Mouse (Mus musculus) heart, adult 2 months (tissue): ENCODE results near the gene Mvd. TPM values are rescaled to one million over a fixed set of nuclear protein-coding genes. Genes with fewer than 3 reads are reported as not detected.
A peak's percentile ranks its signal among the peaks of the same experiment; 100 is the strongest.

ENCODE experiments used
- DNase-seq, 2 experiments: peaks; one replicate each; pipeline ENCODE4 v3.0.0; 2021
- H3K27ac ChIP-seq: fragments of 200-600 bp; 2 replicates; pipeline ENCODE4 v1.8.1; 2022
- H3K27me3 ChIP-seq: fragments of 200-500 bp; 2 replicates; pipeline ENCODE4 v1.6.1; 2012; ENCODE audit warnings: mild to moderate bottlenecking, low read length, inconsistent platforms, mixed read lengths; ENCODE audit not compliant: control insufficient read depth, insufficient read depth
- H3K36me3 ChIP-seq: fragments of 200-500 bp; 2 replicates; pipeline ENCODE4 v1.6.1; 2012; ENCODE audit warnings: low read length, inconsistent platforms; ENCODE audit not compliant: control insufficient read depth, insufficient read depth
- H3K4me1 ChIP-seq: fragments of 200-500 bp; 2 replicates; pipeline ENCODE4 v1.6.1; 2011; ENCODE audit warnings: low read length; ENCODE audit not compliant: control insufficient read depth, insufficient read depth
- H3K4me3 ChIP-seq: fragments of 200-600 bp; 2 replicates; pipeline ENCODE4 v1.8.1; 2022
- H3K79me2 ChIP-seq: fragments of 200-500 bp; replicated peaks from 2 replicates; pipeline ENCODE4 v1.6.1; 2012; ENCODE audit warnings: mild to moderate bottlenecking, inconsistent platforms, low read length, moderate library complexity, mixed read lengths; ENCODE audit not compliant: control insufficient read depth, insufficient read depth
- H3K9ac ChIP-seq: fragments of 200-500 bp; 2 replicates; pipeline ENCODE4 v1.6.1; 2012; ENCODE audit warnings: low read depth, mild to moderate bottlenecking, control low read depth, inconsistent platforms, low read length, mixed read lengths
- CTCF ChIP-seq: fragments of 200-600 bp; IDR thresholded peaks from 2 replicates; pipeline ENCODE4 v1.8.1; 2022; ENCODE audit warnings: antibody characterized with exemption, mild to moderate bottlenecking, moderate library complexity
- EP300 ChIP-seq: fragments of 200-500 bp; IDR thresholded peaks from 2 replicates; pipeline ENCODE4 v1.6.1; 2011; ENCODE audit warnings: low read depth, low read length, control low read depth; ENCODE audit not compliant: insufficient read depth
- POLR2A ChIP-seq: fragments of 200-500 bp; IDR thresholded peaks from 2 replicates; pipeline ENCODE4 v1.6.1; 2011; ENCODE audit warnings: mild to moderate bottlenecking, low read depth, low read length, control low read depth; ENCODE audit not compliant: insufficient read depth
- WGBS: fragments of 180-500 bp; shearing (Covaris S2); methylation state at CpG from one replicate; pipeline ENCODE4 v1.1.7; 2018; 5-methylcytosine and 5-hydroxymethylcytosine counted together
- intact Hi-C: fragments of 180-260 bp; cut with DNase I; formaldehyde crosslinking; loops from one replicate; pipeline ENCODE4 v1.15.1; 2025
- polyA plus RNA-seq: library from polyadenylated mRNA; depleted of rRNA; stranded (reverse); fragments of >200 nt; gene quantifications from 2 replicates; pipeline ENCODE4 v1.2.3, GENCODE M21; 2012
- total RNA-seq, 2 experiments: library from RNA; stranded (reverse); gene quantifications; 2 replicates each; pipeline ENCODE4 v1.2.3; 2021

Mvd gene
- total and polyA plus RNA-seq, 3 experiments = 4.0 to 8.5 (median 5.6) TPM

DNA sequence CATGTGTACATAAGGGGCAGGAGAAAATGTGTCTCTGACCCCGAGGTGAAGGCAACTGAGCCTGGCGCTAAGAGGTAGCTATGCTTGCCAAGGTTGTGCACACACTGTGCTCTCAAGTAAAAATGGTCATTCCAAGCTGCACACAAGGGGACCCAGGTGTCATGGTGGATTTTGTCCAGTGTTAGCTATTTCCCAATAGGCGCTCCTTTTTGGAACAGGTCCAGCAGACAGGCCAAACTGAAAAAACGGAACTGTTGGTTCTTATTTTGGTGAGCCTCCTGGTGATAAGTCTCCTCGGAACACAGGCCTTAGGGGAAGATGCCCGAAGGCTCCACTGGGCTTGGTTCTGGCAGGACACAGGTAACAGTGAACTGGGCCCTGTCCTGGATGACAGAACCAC, 11.2 kb upstream of the Mvd start:
- WGBS = 78% methylated on average over 6 of the region's 6 CpGs
- no peaks in the 10 kb centered on the region for H3K4me1 ChIP-seq
- H3K4me3 ChIP-seq = no peak overlapping the region
- intact Hi-C loops = no loop called here
- H3K27ac ChIP-seq = no peak overlapping the region
- H3K27me3 ChIP-seq = no peaks in the 10 kb centered on the region
- no peaks in the 10 kb centered on the region for H3K79me2 ChIP-seq
- DNase-seq = no peak
- no peak overlapping the region for H3K9ac ChIP-seq
- TF ChIP-seq EP300 (no peak), POLR2A (no peak), CTCF (no peak)
- H3K36me3 ChIP-seq = no peaks in the 10 kb centered on the region

DNA sequence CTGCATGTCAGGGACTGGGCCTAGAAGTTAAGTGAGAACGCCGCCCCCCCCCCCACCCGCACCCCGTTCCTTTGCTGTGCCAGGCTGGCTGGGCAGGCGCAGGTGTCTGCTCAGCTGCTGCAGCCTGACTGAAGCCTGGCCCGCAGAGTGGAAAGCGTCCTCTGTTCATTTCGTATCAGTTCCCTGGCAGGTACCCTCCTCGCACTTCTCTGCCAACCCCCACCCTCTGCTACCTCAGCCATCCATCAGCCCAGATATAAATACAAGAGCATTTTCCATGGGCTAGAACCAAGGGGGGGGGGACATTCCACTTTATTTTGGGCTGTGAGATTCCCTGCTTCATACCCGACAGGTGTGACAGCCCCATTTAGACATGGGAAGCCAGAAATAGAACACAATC, 8.9 kb upstream of the Mvd start:
- intact Hi-C loops = no loop called here
- no peaks in the 10 kb centered on the region for H3K36me3 ChIP-seq
- no peaks in the 10 kb centered on the region for H3K4me1 ChIP-seq
- DNase-seq = peak in 1 of 2 experiments; percentile 68
- TF ChIP-seq CTCF (no peak), POLR2A (no peak; the same call in 1 of the 2 replicates), EP300 (peak; percentile 80)
- H3K9ac ChIP-seq = no peak overlapping the region
- peak overlapping the region; percentile 54 for H3K27ac ChIP-seq
- WGBS = 70% methylated on average over 9 of the region's 10 CpGs
- H3K79me2 ChIP-seq = no peaks in the 10 kb centered on the region
- no peak overlapping the region for H3K4me3 ChIP-seq
- H3K27me3 ChIP-seq = no peaks in the 10 kb centered on the region

DNA sequence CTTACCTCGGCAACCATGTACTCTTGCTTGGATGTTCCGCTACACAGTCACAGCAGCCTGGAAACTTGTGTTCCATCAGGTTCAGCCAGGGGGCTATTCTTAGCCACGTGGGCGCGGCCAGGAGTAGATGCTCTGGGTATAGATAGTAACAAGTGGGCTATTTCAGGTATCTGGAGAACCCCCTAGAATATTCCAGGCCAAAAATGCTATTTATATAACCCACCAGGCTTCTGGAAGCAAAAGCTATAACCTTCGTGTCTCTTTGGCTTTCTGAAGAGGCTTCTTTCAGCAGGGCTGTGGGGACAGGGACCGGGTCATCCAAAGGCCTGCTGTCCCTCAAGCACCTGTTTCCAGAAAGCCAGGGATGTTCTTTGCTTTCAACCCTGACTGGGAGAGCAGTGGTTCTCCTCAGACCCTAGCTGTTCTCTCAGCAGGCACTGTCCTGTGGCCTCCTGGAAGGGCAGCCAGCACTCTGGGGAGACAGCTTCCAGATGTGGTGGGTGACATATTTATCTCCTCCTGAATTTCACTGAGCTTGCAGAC, 8.0 kb upstream of the Mvd start:
- intact Hi-C loops = no loop called here
- peak; percentile 30; the same call in 1 of the 2 replicates for TF ChIP-seq POLR2A
- TF ChIP-seq CTCF = peak; percentile 44
- TF ChIP-seq EP300 = peak; percentile 90
- peak; percentile 40 to 76 for DNase-seq
- Histone ChIP-seq H3K9ac (peak overlapping the region; percentile 36), H3K79me2 (no peaks in the 10 kb centered on the region), H3K27me3 (no peaks in the 10 kb centered on the region), H3K4me1 (no peaks in the 10 kb centered on the region), H3K4me3 (no peak overlapping the region), H3K36me3 (no peaks in the 10 kb centered on the region), H3K27ac (peak overlapping the region; percentile 92)
- 41% methylated on average over 7 of the region's 7 CpGs for WGBS

DNA sequence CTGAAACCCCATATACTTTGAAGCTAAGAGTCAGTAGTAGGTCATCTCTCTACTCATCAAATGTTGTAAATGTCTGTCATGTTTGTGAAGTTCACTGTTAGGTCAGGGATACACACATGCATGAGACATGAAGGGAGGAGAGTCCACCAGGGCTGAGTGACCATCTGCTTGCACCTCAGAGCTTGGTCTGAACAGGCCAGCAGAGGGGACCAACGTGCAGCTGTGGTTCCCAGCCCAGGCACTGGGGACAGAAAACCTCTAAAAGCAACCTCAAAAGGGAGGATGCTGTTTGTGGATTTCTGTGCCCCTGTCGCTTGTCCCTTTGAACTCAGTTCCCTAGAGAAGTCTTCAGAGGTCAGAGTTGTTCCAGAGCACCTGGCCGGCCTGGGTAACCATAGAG, 2.0 kb upstream of the Mvd start:
- Histone ChIP-seq H3K4me3 (no peak overlapping the region), H3K9ac (no peak overlapping the region), H3K4me1 (peaks cover 2% of the 10 kb centered on the region; the same call in 1 of the 2 replicates), H3K27me3 (no peaks in the 10 kb centered on the region), H3K79me2 (no peaks in the 10 kb centered on the region), H3K36me3 (no peaks in the 10 kb centered on the region), H3K27ac (peak overlapping the region; percentile 95)
- 49% methylated on average over 3 of the region's 3 CpGs for WGBS
- intact Hi-C loops = no loop called here
- TF ChIP-seq POLR2A (no peak), EP300 (0 out of 2 replicates have a peak, but pooled peaks have one; percentile 20), CTCF (peak; percentile 56)
- no peak for DNase-seq

DNA sequence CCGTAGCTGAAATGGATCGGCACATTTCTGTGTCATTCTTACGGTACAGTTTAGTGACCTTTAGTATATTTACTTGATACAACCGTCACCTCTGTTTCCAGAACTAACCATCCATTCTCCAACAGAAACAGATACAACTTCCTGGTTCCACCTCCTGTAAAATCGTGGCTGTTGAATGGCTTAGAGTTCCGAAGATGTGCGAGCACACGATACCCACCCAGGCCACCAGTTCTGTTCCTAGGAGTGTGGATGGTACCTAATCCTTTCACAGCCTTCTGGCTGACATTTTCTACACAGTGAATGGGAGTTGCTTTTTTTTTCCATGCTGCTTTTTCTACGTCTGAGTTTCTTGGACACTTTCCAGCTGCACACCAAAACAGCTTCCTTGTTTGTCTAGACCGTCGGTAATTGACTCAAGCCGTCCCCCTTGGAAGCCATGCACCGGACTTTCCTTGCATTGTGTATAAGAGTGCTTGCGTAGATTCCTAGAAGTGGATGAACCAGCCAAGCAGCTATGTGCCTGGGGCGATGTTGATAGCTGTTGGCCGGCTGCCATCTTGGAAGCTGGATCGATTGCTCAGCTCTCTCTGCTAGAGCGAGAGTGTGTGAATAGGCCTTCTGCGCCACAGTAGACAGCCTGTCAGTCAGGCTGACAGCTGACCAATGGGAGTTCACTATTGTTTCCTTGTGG, 981 bp upstream of the Mvd start:
- intact Hi-C loops = loop anchor here (5.0 kb wide), 2 partner anchors 67 to 162 kb away; partner anchors contain the start of genes Zc3h18 and Zfpm1
- peak; percentile 86 to 90 for DNase-seq
- no peaks in the 10 kb centered on the region for H3K36me3 ChIP-seq
- peak overlapping the region; percentile 70 for H3K4me3 ChIP-seq
- H3K9ac ChIP-seq = peak overlapping the region; percentile 78
- WGBS = under 1% methylated on average over 19 of the region's 19 CpGs
- H3K4me1 ChIP-seq = peaks cover 2% of the 10 kb centered on the region; the same call in 1 of the 2 replicates
- no peaks in the 10 kb centered on the region for H3K27me3 ChIP-seq
- TF ChIP-seq POLR2A = peak; percentile 56
- no peak for TF ChIP-seq CTCF
- peak; percentile 78 for TF ChIP-seq EP300
- no peaks in the 10 kb centered on the region for H3K79me2 ChIP-seq
- H3K27ac ChIP-seq = peak overlapping the region; percentile 95

DNA sequence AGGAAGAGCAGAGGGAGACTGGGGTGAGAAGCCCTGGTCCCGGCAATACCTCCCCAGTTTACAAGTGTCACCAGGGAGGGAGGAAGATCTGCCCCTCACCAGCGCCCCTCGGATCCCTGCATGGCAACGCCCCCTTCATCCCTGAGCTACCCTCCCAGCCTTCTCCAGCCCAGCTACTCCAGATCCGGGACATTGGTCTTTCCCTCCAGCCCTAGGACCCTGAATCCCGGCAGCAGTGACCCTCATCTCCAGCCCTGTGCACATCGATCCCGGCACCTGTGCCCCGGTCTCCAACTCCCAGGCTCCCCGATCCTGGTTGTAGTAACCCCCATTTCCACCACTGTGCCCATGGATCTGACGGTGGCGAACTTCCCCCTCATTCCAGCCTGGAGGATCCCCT, 441 bp downstream of the Mvd start:
- intact Hi-C loops = loop anchor here (5.0 kb wide), 2 partner anchors 65 to 160 kb away; partner anchors contain the start of genes Zc3h18 and Zfpm1
- peaks cover 2% of the 10 kb centered on the region; the same call in 1 of the 2 replicates for H3K4me1 ChIP-seq
- no peak for TF ChIP-seq CTCF
- TF ChIP-seq EP300 = no peak
- TF ChIP-seq POLR2A = no peak
- H3K27ac ChIP-seq = peak overlapping the region; percentile 73
- H3K4me3 ChIP-seq = peak overlapping the region; percentile 78
- no peak for DNase-seq
- peak overlapping the region; percentile 60 for H3K9ac ChIP-seq
- under 1% methylated on average over 12 of the region's 12 CpGs for WGBS
- H3K36me3 ChIP-seq = no peaks in the 10 kb centered on the region
- H3K79me2 ChIP-seq = no peaks in the 10 kb centered on the region
- no peaks in the 10 kb centered on the region for H3K27me3 ChIP-seq
